Mouse (Mus musculus) E14TG2a.4 (cell line): ENCODE measurements around the gene Nr2f2.

Source experiments
- CTCF ChIP-seq: conservative IDR thresholded peaks from 2 replicates; pipeline ENCODE4 v1.5.1; 2014; ENCODE audit warnings: low read length
- POU5F1 ChIP-seq: IDR thresholded peaks from 2 replicates; pipeline ENCODE4 v1.6.1; 2014; ENCODE audit warnings: low read length, borderline replicate concordance

DNA sequence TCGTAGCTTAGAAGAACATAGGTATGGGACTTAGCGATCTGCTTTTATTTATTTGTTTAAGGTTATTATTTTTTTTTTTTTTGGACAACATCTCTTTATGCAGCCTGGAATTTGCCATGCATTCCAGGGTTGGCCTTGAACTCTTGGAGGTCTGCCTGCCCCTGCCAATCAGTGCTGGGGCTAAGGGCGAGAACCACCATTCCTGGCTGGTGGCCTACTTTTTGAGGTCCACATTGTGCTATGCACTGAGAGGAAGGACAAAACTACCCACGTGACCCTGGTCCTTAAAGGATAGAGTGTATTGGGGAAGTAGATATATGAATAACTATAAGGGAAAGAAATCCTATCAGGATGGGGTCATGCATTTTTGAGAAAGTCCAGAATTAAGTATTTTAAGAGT, 47.9 kb upstream of the Nr2f2 start:
- no peak for TF ChIP-seq CTCF
- TF ChIP-seq POU5F1: no peak
